Mouse (Mus musculus) intestine, embryonic 15.5 days (tissue): Measurements from ENCODE around the gene Card6. TPM values are rescaled to one million over a fixed set of nuclear protein-coding genes. Genes with fewer than 3 reads are reported as not detected.

ENCODE experiments used
- polyA plus RNA-seq: library from polyadenylated mRNA; unstranded; fragments of >200 nt; fragmentation: Nextera tagmentation; extraction: Ambion mirVana; gene quantifications from 2 replicates; pipeline ENCODE4 v1.2.1, GENCODE M21; 2015

Gene Card6
- polyA plus RNA-seq, 1 experiment from 2014 or later: 1.8 TPM

Other genes with a start within 250 kb of the Card6 start
- not detected in 2 replicates for gene Mroh2b, start 209.8 kb downstream of the Card6 start, polyA plus RNA-seq
- gene C7, start 44.8 kb downstream of the Card6 start, polyA plus RNA-seq: 0.11 and 0.14 TPM in 2 replicates
- 531 and 618 TPM in 2 replicates for gene Rpl37, start 8.1 kb upstream of the Card6 start, polyA plus RNA-seq
- 22.9 and 25.9 TPM in 2 replicates for gene Prkaa1, start 35.3 kb upstream of the Card6 start, polyA plus RNA-seq
- 32.9 and 38.2 TPM in 2 replicates for gene Ttc33, start 77.0 kb upstream of the Card6 start, polyA plus RNA-seq
- gene Ptger4, start 135.6 kb upstream of the Card6 start, polyA plus RNA-seq: 5.0 and 5.4 TPM in 2 replicates